Mouse (Mus musculus) midbrain, embryonic 16.5 days (tissue): ENCODE results near the gene Gm45618. TPM values are rescaled to one million over a fixed set of nuclear protein-coding genes. Genes with fewer than 3 reads are reported as not detected.

Source experiments
- ATAC-seq: fragments of 200-750 bp; cut with Nextera tagmentation; 2 replicates; pipeline ENCODE4 v1.8.0; 2017; ENCODE audit warnings: moderate TSS enrichment
- H3K27ac ChIP-seq: fragments of 300-500 bp; sonication (generic); 2 replicates; pipeline ENCODE4 v1.5.1; 2014; ENCODE audit warnings: mild to moderate bottlenecking, low read length, mixed read lengths
- H3K27me3 ChIP-seq: fragments of 300-500 bp; sonication (generic); 2 replicates; pipeline ENCODE4 v1.6.1; 2014; ENCODE audit warnings: low read depth, low read length, mixed read lengths; ENCODE audit not compliant: control insufficient read depth, insufficient read depth
- H3K36me3 ChIP-seq: fragments of 300-500 bp; sonication (generic); 2 replicates; pipeline ENCODE4 v1.6.1; 2014; ENCODE audit warnings: mild to moderate bottlenecking, low read length, moderate library complexity, mixed read lengths; ENCODE audit not compliant: control insufficient read depth, insufficient read depth
- H3K4me1 ChIP-seq: fragments of 300-500 bp; sonication (generic); 2 replicates; pipeline ENCODE4 v1.6.1; 2014; ENCODE audit warnings: mild to moderate bottlenecking, low read length, mixed read lengths; ENCODE audit not compliant: control insufficient read depth, insufficient read depth
- H3K4me2 ChIP-seq: fragments of 300-500 bp; sonication (generic); 2 replicates; pipeline ENCODE4 v1.6.1; 2014; ENCODE audit warnings: mild to moderate bottlenecking, low read length, mixed read lengths
- H3K4me3 ChIP-seq: fragments of 300-500 bp; sonication (generic); 2 replicates; pipeline ENCODE4 v1.5.1; 2014; ENCODE audit warnings: low read depth, mild to moderate bottlenecking, low read length, moderate library complexity, mixed read lengths
- H3K9ac ChIP-seq: fragments of 300-500 bp; sonication (generic); 2 replicates; pipeline ENCODE4 v1.6.1; 2014; ENCODE audit warnings: low read depth, low read length, mixed read lengths
- H3K9me3 ChIP-seq: fragments of 300-500 bp; sonication (generic); replicated peaks from 2 replicates; pipeline ENCODE4 v1.6.1; 2014; ENCODE audit warnings: mild to moderate bottlenecking, low read length, mixed read lengths; ENCODE audit not compliant: control insufficient read depth, poor library complexity, severe bottlenecking
- WGBS: fragments of 180-500 bp; shearing (Covaris S2); extraction: QIAGEN DNeasy Blood & Tissue Kit; methylation state at CpG from one replicate; pipeline ENCODE4 v1.1.7; 2014; 5-methylcytosine and 5-hydroxymethylcytosine counted together
- polyA plus RNA-seq: library from polyadenylated mRNA; unstranded; fragments of >200 nt; fragmentation: Nextera tagmentation; extraction: Ambion mirVana; gene quantifications from 2 replicates; pipeline ENCODE4 v1.2.1, GENCODE M21; 2015

Gene Gm45618
- polyA plus RNA-seq, 1 experiment from 2014 or later: 0.30 TPM

DNA sequence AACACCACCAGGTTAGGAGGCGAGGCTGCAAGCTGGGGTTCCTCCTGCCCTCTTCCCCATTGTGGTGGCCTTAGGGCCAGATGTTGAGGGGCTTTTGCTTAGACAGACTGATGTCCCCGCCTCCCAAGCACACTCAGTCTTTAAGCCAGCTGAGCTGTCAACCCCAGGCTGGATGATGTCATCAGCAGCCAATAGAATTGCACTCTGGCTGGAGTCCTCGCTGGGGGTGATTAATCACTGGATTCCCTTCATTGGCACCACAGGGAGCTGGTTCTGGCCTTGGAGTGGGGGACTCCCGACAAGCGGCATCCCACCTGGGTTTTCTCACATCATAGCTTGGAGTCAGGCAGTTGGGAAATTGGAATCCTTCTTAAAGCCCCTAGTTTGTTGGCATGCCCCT lies 31.6 kb downstream of the Gm45618 start:
- Histone ChIP-seq H3K9me3 (no peaks in the 10 kb centered on the region), H3K9ac (peak overlapping the region; percentile 52), H3K4me1 (peaks cover 56% of the 10 kb centered on the region), H3K27me3 (no peaks in the 10 kb centered on the region; the same call in 1 of the 2 replicates), H3K4me2 (peak overlapping the region; percentile 96), H3K36me3 (peaks cover 25% of the 10 kb centered on the region), H3K4me3 (no peak overlapping the region; the same call in 1 of the 2 replicates), H3K27ac (peak overlapping the region; percentile 75)
- ATAC-seq: peak; percentile 57
- 2% methylated on average over 5 of the region's 5 CpGs for WGBS

DNA sequence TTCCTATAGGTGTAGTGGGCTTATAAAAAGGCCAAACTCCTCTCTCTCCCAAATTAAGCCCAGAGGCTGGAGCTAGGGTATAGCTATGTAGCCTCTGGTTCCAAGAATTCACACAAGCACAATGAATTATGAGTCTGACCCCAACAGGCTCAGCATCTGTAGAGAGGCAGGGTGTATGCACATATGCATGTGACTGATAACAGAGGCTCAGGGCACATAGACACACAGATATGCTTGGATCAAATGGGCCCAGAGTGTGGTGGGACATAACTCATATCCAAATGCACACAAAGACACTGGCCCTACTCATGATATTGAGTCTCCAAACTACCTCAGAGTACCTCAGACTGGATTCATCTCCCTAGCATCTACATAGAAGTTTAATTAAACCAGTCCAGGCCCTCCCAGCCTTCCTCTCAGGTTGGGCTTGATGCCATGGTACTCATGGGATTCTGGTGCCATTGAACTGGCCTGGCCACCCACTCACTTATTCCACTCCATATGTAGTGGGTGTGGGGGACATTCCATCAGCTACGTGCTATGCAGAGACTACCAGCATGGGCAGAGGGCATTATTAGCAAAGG lies 33.4 kb downstream of the Gm45618 start:
- peaks cover 40% of the 10 kb centered on the region for H3K36me3 ChIP-seq
- H3K9ac ChIP-seq: no peak overlapping the region
- no peaks in the 10 kb centered on the region for H3K9me3 ChIP-seq
- no peak overlapping the region for H3K4me3 ChIP-seq
- no peak overlapping the region for H3K27ac ChIP-seq
- H3K4me1 ChIP-seq: peaks cover 40% of the 10 kb centered on the region
- H3K27me3 ChIP-seq: no peaks in the 10 kb centered on the region; the same call in 1 of the 2 replicates
- H3K4me2 ChIP-seq: no peak overlapping the region
- ATAC-seq: no peak
- 100% methylated on average over 1 of the region's 1 CpGs for WGBS

DNA sequence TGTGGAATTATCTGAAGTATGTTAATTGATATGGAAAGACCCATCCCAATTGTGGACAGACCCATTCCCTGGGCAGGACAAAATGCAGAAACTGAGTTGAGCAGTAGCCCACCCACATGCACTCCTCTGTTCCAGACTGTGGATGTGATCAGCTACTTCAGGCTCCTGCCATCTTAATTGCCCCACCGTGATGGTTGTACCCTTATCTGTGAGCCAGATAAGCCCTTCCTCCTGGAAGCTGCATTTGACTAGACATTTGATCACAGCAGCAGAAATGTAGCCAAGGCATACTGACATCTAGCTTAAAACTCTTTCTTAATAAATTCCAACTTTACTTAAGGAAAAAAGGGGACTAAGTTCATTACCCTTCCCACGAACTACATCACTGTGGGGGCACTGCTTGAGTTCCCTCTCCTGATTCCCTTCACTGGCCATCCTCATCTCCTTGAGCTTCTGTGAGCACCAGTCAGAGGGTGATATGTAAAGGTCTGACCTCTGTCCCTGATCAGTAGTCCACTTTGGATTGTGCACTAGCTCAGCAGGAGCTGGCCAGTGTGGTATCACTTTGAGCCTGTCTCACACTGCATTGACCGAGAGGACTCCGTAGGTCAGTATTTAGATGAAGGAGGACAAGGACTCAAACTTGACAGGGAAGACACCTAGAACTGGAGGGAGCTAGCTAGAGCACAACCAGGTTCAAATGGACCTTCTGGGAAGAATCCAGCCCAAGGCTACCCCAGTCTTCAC lies 34.2 kb downstream of the Gm45618 start:
- whole genome bisulfite sequencing: 85% methylated on average over 4 of the region's 4 CpGs
- H3K4me1 ChIP-seq: peaks cover 32% of the 10 kb centered on the region
- no peak for ATAC-seq
- no peak overlapping the region for H3K27ac ChIP-seq
- no peaks in the 10 kb centered on the region for H3K9me3 ChIP-seq
- H3K9ac ChIP-seq: no peak overlapping the region
- H3K36me3 ChIP-seq: peaks cover 47% of the 10 kb centered on the region
- no peak overlapping the region for H3K4me3 ChIP-seq
- H3K27me3 ChIP-seq: no peaks in the 10 kb centered on the region; the same call in 1 of the 2 replicates
- no peak overlapping the region for H3K4me2 ChIP-seq

DNA sequence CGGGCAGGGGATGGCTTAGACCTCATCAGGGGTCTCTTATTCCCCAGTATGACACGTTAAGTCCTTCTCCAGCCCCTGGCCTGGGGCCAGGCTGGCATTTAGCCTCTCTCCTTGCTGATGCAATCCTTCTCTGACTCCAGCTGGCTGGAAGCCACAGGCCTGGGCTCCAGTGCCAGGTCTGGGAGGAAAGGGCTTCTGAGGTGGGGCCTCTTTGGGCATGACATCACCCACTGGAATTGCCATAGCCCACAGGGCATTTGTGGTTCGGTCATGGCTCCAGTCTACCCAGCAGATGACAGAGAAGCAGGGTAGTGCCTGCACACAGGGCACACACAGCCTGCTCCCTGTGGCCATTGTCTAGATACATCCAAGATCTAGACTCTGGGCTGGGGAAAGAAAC lies 35.7 kb downstream of the Gm45618 start:
- Histone ChIP-seq H3K9me3 (no peaks in the 10 kb centered on the region), H3K9ac (no peak overlapping the region), H3K36me3 (peaks cover 57% of the 10 kb centered on the region), H3K4me1 (peaks cover 17% of the 10 kb centered on the region), H3K4me3 (no peak overlapping the region), H3K27ac (no peak overlapping the region), H3K4me2 (no peak overlapping the region), H3K27me3 (no peaks in the 10 kb centered on the region; the same call in 1 of the 2 replicates)
- ATAC-seq: no peak
- WGBS: 47% methylated on average over 3 of the region's 3 CpGs

DNA sequence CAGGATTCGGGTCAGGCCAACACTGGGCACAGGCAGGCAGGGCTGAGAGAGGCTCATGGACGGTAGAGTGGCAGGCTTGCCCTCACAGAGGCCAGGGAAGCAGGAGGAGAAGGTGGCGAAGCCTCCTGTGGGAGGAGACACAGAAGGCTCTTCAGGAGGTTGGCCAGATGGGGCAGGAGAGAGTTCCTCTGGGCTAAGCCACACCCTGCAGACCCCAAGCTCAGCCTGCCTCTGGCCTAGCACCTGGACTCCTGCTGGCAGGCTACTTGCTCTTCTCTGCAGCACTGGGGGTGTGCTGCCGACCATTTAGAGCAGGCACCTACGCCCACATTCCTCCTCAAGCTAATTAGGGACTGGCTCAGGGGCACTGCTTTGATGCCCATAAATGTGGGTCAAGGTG lies 36.1 kb downstream of the Gm45618 start:
- Histone ChIP-seq H3K9ac (no peak overlapping the region), H3K9me3 (no peaks in the 10 kb centered on the region), H3K4me2 (no peak overlapping the region), H3K36me3 (peaks cover 60% of the 10 kb centered on the region), H3K27ac (no peak overlapping the region), H3K4me1 (peaks cover 12% of the 10 kb centered on the region), H3K27me3 (no peaks in the 10 kb centered on the region; the same call in 1 of the 2 replicates), H3K4me3 (no peak overlapping the region)
- 28% methylated on average over 5 of the region's 5 CpGs for WGBS
- no peak for ATAC-seq

DNA sequence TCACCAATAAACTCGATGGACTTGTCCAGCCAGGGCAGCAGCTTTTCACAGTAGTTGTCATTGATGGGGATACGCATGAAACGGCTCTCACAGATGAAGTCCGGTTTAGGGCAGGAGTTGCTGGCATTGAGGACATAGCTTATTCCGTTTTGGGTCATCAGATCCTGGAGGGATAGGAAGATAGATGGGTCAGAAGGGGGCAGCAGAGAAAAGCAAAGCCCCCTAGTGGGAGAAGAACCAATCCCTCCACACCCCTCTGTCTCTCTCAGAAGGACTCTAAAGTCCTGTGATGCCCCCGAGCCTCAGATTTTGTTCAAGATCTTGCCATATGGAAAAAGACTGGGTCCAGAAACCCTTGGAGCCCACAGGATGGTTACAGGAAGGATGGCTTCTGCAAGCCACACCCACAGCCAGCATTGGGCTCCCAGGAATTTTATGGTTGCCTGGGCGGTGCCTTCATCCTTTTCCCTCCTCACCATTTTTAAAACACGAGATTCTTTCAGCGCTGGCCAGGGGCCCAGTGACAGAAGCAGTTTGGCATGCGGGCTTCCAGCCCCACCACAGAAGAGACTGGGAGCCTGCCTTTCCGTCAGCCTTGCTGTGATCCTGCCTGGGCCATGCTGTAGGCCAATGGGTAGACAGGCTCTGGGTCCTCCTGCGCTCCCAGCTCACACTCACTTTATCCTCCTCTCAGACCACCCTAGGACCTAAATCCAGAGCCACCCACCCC lies 36.8 kb downstream of the Gm45618 start:
- H3K9me3 ChIP-seq: no peaks in the 10 kb centered on the region

DNA sequence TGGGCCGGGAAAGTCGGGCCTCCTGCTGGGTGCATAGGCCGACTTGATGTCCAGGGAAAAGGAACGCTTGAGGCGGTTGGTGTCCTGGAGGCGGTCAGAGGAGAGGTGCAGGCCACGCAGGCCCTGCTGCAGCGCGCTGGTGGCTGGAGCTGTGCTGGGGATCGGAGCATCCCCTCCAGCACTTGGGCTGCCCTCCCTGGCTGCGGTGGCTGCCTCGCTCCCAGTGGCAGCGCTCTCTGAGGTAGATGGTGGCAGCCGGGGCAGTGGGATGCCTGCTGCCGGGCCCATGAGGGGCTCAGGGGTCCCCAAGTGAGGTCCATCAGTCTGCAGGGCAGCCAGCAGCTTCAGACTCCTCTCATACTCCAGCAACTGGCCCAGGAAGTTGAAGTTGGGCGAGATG lies 37.9 kb downstream of the Gm45618 start:
- Histone ChIP-seq H3K4me2 (no peak overlapping the region), H3K4me3 (no peak overlapping the region), H3K27ac (no peak overlapping the region), H3K9ac (no peak overlapping the region), H3K36me3 (peaks cover 55% of the 10 kb centered on the region), H3K4me1 (no peaks in the 10 kb centered on the region; the same call in 1 of the 2 replicates), H3K27me3 (no peaks in the 10 kb centered on the region; the same call in 1 of the 2 replicates), H3K9me3 (no peaks in the 10 kb centered on the region)
- WGBS: 49% methylated on average over 16 of the region's 16 CpGs
- no peak for ATAC-seq

More for the DNA sequence above, 36.8 kb downstream of the Gm45618 start:
- no peak overlapping the region for H3K9ac ChIP-seq
- ATAC-seq: no peak
- H3K4me3 ChIP-seq: no peak overlapping the region
- WGBS: 38% methylated on average over 12 of the region's 12 CpGs
- no peaks in the 10 kb centered on the region; the same call in 1 of the 2 replicates for H3K27me3 ChIP-seq
- peaks cover 6% of the 10 kb centered on the region for H3K4me1 ChIP-seq
- H3K27ac ChIP-seq: no peak overlapping the region
- peaks cover 60% of the 10 kb centered on the region for H3K36me3 ChIP-seq
- H3K4me2 ChIP-seq: no peak overlapping the region

DNA sequence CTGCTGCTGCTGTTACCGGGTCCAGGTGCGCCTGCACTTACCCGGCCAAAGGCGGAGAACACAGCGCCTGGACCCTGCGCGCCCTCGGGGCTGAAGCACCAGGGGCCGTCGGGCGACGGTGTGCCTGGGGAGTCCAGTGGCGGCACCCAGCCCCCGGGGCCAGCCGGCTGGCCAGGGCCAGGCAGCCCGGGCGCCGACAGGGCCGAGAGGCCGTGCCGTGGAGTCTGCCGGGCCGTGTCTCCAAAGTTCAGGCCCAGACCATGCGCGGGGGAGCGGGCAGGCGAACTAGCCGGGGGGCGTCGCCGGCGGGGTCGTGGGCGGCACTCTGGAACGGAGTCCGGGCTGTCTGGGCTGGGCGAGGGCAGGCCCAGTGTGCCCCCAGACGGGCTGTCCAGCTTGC lies 38.4 kb downstream of the Gm45618 start:
- H3K4me1 ChIP-seq: no peaks in the 10 kb centered on the region; the same call in 1 of the 2 replicates
- H3K4me2 ChIP-seq: no peak overlapping the region
- peaks cover 50% of the 10 kb centered on the region for H3K36me3 ChIP-seq
- H3K9me3 ChIP-seq: no peaks in the 10 kb centered on the region
- no peak overlapping the region for H3K27ac ChIP-seq
- H3K27me3 ChIP-seq: no peaks in the 10 kb centered on the region; the same call in 1 of the 2 replicates
- ATAC-seq: no peak
- H3K4me3 ChIP-seq: no peak overlapping the region
- H3K9ac ChIP-seq: no peak overlapping the region
- 19% methylated on average over 38 of the region's 38 CpGs for WGBS
